Mouse (Mus musculus): ENCODE measurements around the gene Slc28a3.
A peak's percentile ranks its signal among the peaks of the same experiment; 100 is the strongest.

Gene Slc28a3

DNA sequence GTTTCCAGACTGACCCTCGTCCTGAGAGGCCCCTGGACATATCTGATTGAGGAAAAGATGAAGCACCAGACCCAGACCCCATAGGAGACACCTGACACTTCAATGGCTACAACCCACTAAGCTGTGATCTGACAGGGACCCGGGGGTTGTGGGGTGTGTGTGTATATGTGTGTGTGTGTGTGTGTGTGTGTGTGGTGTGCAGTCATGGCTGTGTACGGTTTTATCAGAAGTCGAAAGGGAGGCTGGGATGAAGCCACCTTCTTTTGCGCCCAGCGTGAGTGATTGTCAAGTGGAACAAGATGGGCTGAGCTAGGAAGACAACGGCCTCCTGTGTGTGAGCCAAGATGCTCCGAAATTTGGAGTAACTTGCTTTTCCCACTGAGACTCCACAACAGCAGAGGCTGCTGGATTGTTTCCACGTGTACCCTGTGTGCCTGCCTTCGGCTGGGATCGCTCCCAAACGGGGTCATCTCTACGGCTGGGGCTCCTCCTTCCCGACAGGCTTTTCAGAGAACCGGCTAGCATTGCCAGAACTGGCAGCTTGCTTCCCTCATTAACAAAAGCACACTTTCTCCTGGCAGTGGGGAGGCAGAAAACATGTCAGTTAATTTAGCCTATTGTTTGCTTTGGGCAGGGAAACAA lies 50.1 kb downstream of the Slc28a3 start:
- peak; percentile 83 for DNase-seq (ENCODE audit: low read depth, low spot score)

DNA sequence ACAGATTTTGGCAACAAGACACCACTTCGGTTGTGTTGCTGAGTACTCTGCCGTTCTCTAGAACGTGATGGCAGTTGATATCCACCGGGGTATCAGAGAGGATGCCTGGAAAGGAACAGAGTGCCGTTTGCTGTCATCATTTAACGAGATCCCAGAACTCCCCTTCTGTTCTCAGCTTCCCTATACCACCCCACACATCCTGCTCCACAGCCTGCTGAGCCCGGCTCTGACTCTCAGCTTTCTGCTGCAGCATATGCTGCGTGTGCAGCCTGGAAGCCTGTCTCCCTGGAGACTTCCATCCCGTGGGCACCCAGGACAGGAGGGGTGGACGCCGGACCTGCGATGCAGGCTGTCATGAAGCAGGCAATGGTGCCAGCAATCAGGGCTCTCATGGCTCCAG lies 52.5 kb downstream of the Slc28a3 start:
- peak; percentile 79 for DNase-seq (ENCODE audit: low read depth, low spot score)

DNA sequence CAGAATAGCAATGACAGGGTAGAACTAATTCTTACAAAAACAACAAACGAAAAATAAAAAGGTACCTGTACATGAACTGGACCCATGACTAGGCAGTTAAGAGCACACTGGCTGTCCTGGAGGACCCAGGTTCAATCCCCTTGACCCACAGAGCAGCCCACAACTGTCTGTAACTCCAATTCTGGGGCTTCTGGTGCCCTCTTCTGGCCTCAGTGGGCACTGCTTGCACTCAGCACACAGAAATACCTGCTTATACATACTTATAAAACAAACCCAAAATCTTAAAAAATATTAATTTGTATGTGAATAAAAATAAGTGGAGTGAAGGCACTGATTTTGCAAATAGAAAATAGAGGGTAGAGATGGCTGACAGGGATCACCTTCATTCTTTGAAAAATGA lies 54.7 kb downstream of the Slc28a3 start:
- no peak for DNase-seq (ENCODE audit: low read depth, low spot score)

DNA sequence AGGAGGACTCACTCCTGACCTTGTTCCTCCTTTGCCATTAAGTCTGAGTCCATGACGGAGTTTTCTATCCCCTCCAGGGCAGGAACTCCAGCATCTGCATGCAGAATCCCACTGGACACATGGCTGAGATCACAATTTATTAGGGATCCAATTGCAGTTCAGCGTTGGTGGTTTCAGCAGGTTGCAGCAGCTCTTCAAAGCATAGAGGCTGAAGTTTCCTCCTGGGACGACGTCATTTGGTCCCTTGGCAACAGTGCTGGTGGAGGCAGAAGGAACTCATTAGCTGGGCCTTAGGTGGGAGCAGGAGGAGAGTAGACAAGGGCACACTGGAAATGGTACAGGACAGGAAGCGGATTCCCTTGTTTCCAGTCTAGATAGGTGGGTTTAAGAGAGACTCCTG lies 55.1 kb downstream of the Slc28a3 start:
- no peak for DNase-seq (ENCODE audit: low read depth, low spot score)

DNA sequence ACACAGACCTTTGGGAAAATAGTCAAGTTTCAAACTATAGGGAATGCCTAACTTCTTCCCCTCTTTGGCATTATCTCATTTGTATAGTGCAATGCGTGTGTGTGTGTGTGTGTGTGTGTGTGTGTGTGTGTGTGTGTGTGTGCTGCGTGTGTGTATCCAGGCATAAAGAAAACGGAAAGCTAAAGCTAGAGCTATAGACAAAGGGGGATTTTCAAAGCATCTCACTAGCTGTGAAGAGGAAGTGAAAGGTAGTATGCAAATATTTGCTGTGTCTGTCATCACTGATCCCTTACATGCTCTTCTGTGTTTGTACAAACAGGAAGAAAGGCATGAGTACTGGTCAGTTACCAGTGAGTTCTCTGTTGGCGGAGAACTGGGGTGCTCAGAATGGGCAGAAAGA lies 58.8 kb downstream of the Slc28a3 start:
- no peak for DNase-seq (ENCODE audit: low read depth, low spot score)

DNA sequence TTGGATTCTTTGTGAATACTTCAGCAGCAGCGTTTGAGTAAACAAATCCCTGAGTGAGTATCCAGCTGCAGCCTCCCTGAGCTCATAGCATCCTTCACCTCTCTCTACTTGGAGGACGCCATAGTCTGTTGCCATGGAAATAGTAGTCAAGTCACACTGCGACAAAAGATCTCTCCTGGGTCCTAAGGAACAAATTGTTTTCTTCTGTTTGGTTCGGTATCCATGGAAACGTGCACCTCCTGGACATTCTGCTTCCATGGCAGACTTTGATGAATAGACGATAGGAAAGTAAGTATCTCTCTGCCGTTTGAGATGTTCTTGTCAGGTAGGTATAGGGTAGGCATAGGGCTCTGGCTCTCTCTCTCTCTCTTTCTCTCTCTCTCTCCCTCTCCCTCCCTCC lies 63.1 kb downstream of the Slc28a3 start:
- DNase-seq (ENCODE audit: low read depth, low spot score), result peak; percentile 87

DNA sequence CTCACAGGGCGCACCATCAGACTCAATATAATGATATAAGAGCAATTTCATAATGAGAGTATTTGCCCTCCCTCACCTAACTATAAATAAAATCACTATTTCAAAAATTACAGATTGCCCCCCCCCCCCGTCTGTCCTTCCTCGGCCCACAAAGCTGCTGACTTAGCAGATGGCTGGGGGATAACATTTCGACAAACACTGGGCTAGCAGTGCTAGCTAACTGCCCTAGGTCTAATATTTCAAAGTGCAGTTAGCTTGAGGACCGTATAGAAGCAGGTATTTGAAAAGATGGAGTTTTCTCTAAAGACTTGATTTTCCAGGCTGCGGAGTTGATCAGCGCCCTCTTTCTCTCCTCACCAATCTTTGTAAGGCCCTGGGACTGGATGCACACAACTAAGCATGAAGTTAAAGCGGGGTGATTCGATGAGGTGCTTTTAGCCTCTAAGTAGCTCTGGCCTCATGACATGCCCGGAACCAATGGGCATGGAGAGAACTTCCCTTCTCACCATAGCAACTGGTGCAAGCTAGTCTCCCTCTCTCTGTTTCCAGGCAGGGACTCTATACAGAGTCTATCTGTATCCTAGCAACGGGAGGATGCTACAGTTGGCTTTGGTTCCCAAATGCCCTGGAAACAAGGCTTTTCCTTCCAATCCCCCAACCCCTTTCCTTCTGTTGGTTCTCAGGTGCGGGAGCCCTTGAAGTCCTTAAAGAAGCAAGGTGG lies 66.8 kb downstream of the Slc28a3 start:
- peak; percentile 92 for DNase-seq (ENCODE audit: low read depth, low spot score)

DNA sequence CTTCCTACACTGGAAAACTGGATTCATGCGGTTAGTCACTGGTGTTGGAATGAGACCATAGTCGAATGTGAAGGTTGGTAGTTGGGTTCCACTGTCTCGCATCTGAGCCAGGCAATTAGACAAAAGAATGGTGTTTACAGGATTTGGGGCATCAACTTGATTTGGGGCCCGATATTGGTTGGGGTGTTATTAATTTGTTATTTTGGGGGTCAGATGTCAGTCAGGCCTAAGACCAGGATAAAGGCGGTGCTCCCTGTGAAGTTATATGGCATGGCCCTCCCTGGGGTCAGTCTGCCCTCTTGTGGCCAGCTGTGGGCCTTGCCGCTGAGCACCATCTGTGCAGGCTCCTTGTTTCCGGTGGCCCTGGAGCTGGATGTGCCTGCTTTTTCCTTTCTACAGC lies 67.6 kb downstream of the Slc28a3 start:
- peak; percentile 77 for DNase-seq (ENCODE audit: low read depth, low spot score)

DNA sequence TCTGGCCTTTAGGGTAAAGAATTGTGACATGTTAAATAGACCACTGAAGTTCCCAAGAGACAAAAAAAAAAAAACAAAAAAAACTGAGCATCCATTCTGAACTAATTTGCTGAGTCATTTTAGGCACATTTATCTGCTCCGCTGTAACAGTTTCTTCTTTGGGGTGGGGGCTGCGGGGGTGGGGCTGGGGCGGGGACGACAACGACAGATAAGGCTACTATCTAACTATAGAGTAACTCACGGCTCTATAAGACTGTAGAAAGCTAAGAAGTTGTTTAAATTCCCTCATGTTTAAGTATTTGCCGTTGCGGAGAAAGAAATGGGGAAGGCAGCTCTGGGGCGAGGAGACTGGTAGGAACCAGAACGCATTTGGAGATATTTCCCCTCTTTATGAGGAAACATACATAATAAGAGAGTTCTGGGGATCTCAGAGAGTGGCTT lies 68.1 kb downstream of the Slc28a3 start:
- DNase-seq (ENCODE audit: low read depth, low spot score), result no peak

DNA sequence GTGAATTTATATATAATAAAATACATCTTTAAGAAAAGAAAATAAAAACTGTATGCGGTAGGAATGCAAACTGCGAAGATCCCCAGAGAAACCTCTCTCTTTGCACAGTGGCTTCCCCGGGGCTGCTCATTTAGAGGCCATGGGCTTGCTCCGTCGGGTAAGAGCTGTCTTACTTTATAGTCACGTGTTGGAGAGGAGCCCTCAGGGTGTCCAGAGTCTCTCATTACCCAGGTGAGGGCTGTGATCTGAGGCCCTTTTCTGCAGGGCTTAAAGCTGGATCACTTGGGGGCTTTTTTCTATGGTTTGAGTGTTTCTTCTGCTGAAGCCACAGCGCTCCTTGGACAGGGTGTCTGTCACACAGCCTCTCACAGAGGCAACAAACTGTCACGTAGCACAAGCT lies 68.5 kb downstream of the Slc28a3 start:
- DNase-seq (ENCODE audit: low read depth, low spot score), result no peak

DNA sequence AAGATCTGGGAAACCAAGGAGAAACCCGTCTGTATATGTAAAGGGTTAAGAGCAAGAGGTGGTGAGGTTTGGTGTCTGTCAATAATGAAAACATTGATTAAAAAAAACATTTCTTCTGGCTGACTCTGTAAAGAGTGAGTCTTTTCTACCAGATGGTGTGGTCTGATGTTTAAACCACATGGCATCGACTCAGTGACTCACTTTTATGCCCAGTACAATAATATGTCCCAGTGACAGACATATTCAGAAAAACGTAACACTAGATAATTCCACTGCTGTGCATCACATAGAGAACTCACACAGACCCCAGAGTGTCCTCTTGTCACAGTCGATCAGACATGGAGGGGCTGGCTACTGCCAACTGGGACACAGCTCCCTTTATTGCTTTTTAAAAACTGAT lies 69.1 kb downstream of the Slc28a3 start:
- no peak for DNase-seq (ENCODE audit: low read depth, low spot score)

DNA sequence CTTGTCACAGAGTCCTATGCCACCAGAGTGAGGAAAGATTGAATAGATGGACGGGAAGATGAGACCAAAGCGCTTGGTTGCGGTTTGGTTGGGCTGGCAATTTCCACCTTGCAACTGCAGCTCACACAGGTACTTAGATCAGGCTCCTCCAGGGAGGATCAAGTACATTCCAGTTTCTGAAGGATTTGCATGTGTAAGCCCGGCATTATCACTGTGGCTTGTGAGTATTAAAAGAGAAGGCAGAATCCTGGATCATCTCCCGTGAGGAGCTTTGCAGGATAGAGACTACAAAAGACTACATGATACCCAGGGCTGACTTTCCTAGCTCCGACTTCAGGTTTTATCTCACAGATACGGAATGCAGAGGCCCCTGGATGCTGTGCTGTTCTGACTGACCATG lies 71.7 kb downstream of the Slc28a3 start:
- DNase-seq (ENCODE audit: low read depth, low spot score), result no peak

DNA sequence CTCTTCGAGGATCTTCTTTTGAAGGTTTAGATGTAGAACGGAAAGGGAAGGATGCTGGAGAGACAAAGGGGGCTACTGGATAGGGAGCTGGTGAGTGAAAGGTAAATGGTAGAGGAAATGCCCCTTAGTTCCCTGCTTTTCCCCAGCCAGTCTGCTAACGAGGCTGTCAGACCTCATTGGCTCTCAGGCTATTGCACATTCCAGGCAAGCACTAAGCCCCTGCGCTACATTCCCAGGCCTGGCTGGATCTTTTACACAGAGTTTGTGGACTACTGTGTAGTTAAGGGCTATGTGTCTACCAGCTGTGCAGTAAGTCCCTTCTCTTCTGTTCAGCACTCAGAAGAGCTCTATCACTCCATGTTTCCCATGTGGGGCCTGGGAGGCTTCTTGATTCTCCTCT lies 72.3 kb downstream of the Slc28a3 start:
- DNase-seq (ENCODE audit: low read depth, low spot score), result no peak

DNA sequence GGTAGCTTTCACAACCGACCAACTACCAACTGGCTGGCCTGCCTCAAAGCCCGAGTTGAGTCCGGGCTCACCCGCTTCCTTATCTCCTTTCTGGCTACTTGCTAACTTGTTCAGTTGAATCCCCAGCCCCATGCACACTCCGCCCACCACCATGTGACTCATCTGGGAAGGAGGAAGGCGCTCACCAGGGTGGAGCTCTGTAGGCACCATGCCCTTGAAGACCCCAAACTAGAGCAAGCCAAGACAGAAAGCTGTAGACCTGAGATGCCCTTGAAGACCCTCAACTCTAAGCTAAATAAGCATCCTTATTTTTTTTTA lies 72.8 kb downstream of the Slc28a3 start:
- DNase-seq (ENCODE audit: low read depth, low spot score), result no peak

DNA sequence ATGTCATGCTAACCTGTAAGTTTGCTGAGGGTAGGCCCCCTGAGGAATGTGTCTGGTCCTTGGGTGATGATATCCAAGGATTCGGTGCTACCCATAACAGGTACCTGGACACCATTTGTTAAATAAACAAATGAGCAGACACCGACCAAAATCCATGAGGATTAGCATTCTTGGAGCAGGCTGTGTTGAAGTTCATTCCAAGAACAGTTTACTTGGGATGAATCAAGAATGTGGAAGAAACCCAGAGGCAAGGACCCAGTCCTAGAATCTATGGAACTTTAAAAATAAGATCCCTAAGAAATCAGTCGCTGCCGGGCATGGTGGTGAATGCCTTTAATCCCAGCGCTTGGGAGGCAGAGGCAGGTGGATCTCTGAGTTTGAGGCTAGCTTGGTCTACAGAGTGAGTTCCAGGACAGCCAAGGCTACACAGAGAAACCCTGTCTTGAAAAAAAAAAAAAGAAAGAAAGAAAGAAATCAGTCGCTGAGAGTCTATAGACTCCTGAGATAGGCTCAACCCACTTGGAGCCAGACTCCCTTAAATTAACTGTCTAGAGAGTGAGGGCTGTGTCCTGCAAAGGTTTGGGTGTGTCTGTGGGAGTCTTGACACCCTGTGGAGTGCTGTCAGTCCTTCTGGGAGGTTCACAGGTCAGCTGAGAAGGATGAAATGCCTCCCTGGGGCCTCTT lies 73.3 kb downstream of the Slc28a3 start:
- no peak for DNase-seq (ENCODE audit: low read depth, low spot score)

DNA sequence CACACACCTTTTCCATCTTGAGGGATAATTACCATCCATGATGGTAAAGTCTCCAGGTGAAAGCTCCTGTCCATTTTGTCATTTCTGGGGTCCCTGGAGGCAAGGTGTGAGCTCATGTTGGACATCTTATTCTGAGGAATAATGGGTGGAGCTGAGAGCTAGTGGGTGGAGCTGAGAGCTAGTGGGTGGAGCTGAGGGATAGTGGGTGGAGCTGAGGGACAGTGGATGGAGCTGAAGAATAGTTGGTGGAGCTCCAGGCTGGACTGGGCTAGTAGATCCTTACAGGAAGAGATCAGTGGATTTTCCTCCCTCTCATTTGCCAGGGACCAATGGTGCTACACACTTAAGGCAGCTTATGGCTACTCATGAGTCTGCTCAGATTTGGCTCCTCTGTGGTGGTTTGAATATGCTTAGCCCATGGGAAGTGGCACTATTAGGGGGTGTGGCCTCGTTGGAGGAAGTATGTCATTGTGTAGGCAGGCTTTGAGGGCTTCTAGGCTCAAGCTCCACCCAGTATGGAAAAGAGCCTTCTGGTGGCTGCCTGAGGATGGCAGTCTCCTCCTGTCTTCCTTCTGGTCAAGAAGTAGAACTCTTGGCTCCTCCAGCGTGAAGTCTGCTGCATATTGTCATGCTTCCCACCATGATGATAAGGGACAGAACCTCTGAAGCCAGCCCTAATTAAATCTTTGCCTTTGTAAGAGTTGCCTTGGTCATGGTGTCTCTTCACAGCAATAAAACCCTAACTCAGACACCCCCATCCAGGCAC lies 74.0 kb downstream of the Slc28a3 start:
- no peak for DNase-seq (ENCODE audit: low read depth, low spot score)

DNA sequence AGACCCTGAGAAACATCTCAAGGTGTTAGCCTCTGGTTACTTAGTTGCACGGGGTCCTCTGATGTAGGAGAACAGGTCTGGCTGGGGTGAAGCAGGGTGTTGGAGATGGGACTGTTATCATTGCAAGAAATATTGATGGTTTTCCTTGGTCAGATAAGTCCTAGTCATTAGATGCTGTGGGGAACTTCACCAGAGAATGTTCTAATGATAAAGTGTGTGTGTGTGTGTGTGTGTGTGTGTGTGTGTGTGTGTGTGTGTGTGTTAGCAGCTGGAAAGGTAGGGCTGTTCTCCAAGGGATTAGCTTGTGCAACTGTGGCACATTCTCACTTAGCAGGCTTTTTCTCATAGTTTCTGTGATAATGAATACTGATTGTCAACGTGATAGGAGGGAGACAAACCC lies 75.4 kb downstream of the Slc28a3 start:
- no peak for DNase-seq (ENCODE audit: low read depth, low spot score)

DNA sequence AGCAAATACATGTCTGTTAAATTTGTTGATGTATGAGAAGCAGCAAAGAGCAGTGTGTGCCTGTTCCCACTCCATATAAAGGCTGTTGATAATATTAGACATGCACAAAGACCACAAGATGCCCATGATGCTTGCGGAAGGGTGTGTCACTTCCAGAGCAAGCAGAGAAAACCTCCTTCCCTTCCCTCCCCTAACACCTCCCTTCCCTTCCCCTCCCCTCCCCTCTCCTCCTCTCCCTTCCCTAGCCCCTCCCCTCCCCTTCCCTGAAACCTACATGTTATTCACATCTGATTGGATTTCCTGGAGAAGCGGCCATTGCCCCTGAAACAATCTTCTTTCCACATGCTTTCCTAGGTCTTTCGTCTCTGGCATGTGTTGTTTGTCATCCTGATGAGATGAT lies 75.8 kb downstream of the Slc28a3 start:
- DNase-seq (ENCODE audit: low read depth, low spot score), result no peak

DNA sequence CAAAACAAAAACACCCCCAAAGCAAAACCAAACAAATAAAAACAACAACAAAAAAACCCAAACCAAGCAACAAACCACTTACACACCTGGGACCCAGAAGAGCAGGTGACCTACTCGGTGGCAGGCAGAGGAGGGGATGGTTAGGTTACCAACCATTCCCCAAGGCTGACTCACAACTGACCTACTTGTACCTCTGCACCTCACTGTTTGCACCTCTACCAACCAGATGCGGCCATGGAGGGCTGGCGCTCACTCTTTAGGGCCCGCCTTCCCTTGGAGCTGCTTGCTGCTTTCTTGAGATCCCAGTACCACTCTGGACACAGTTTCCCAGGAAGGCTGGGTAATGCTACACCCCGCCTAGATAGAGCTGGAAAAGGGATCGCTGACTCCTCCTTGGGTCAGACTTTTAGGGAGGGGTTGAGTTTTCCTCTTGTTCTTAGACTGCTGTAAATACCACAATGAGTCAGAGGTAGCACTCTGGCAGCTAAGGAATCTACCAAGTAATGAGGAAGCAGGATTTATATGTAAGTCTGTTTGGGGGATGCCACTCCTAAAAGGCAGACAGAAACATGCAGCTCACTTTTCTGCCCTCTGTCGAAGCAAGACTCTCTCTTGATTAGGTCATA lies 76.3 kb downstream of the Slc28a3 start:
- peak; percentile 47 for DNase-seq (ENCODE audit: low read depth, low spot score)

DNA sequence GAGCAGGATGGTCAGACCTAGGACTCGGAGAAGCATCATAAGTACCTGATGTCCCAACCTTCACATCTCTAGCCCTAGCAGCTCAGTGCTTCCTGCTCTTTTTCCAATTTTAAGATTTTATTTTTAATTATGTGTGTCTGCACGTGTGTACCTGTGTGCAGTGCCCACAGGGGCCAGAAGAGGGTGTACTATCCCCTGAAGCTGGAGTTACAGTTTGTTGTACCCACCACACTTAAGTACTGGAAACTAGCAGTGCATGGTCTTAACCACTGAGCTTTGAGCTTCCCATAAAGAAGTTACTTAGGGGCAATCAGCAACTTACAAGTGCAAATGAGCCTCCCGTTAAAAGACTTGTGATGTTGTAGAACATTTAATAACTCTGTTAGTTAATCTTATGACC lies 86.1 kb downstream of the Slc28a3 start:
- DNase-seq (ENCODE audit: low read depth, low spot score), result no peak

DNA sequence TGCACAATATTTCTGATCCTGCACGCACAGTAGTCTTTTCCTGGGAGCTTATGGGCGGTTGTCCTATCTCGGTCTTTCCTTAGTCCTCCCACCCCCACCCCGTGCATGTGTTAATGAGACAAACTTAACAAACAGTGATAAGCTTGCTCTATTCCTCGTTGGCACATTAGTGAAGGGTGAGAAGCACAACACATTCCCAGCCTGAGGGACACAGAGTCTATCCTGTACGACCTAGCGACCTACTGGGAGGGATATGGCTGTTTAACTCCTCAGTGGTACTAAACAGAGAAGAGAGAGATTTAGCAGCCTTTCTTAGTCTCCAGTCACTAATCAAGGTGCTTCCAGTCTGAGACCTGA lies 86.9 kb downstream of the Slc28a3 start:
- DNase-seq (ENCODE audit: low read depth, low spot score), result no peak
